Mouse (Mus musculus): Measurements from ENCODE around the gene Mpp3.
"Not testable (repeated sequence)": the region's sequence is repeated elsewhere in the genome, so short reads cannot be mapped to it uniquely, and the experiment has no call there.

Gene Mpp3

GRCm38 (mm10) chr11:102010140-102010539 lies 18.1 kb downstream of the Mpp3 start:
- no peak for DNase-seq (ENCODE audit: low spot score)

GRCm38 (mm10) chr11:102008954-102009637 lies 19.2 kb downstream of the Mpp3 start:
- peak; percentile 76 for DNase-seq (ENCODE audit: low spot score)

- no peak for DNase-seq (ENCODE audit: low spot score)
Measured at GRCm38 (mm10) chr11:102008372-102008771, 19.9 kb downstream of the Mpp3 start.

- DNase-seq (ENCODE audit: low spot score) = no peak
Measured at GRCm38 (mm10) chr11:102006688-102007087, 21.6 kb downstream of the Mpp3 start.

GRCm38 (mm10) chr11:102006271-102006670 lies 22.0 kb downstream of the Mpp3 start:
- DNase-seq (ENCODE audit: low spot score) = no peak

GRCm38 (mm10) chr11:102004251-102004650 lies 24.0 kb downstream of the Mpp3 start:
- DNase-seq (ENCODE audit: low spot score) = no peak

GRCm38 (mm10) chr11:101999466-101999865 lies 28.8 kb downstream of the Mpp3 start:
- DNase-seq (ENCODE audit: low spot score) = no peak

GRCm38 (mm10) chr11:101998258-101998657 lies 30.0 kb downstream of the Mpp3 start:
- no peak for DNase-seq (ENCODE audit: low spot score)

GRCm38 (mm10) chr11:101995938-101996337 lies 32.3 kb downstream of the Mpp3 start:
- no peak for DNase-seq (ENCODE audit: low spot score)

- DNase-seq (ENCODE audit: low spot score) = no peak
Measured at GRCm38 (mm10) chr11:101994100-101994499, 34.2 kb downstream of the Mpp3 start.

- no peak for DNase-seq (ENCODE audit: low spot score)
Measured at GRCm38 (mm10) chr11:101992411-101992810, 35.9 kb downstream of the Mpp3 start.

- DNase-seq (ENCODE audit: low spot score) = no peak
Measured at GRCm38 (mm10) chr11:101991813-101992212, 36.4 kb downstream of the Mpp3 start.

GRCm38 (mm10) chr11:101990244-101990643 lies 38.0 kb downstream of the Mpp3 start:
- DNase-seq (ENCODE audit: low spot score) = no peak

GRCm38 (mm10) chr11:101986913-101987312 lies 41.3 kb downstream of the Mpp3 start, which contains the start of gene Dusp3:
Gene Dusp3, minus strand, starts transcription at chr11:101987013.
- no peak for DNase-seq (ENCODE audit: low spot score)

GRCm38 (mm10) chr11:101985990-101986389 lies 42.3 kb downstream of the Mpp3 start:
- peak; percentile 87 for DNase-seq (ENCODE audit: low spot score)

- not testable (repeated sequence) for DNase-seq (ENCODE audit: low spot score)
Measured at GRCm38 (mm10) chr11:101985450-101985849, 42.8 kb downstream of the Mpp3 start.

- DNase-seq (ENCODE audit: low spot score) = peak; percentile 98
Measured at GRCm38 (mm10) chr11:101984054-101985025, 43.9 kb downstream of the Mpp3 start, which contains the start of gene Cfap97d1. Gene Cfap97d1, plus strand, starts transcription at chr11:101984279.

- DNase-seq (ENCODE audit: low spot score) = no peak
Measured at GRCm38 (mm10) chr11:101983431-101983921, 44.8 kb downstream of the Mpp3 start.

- no peak for DNase-seq (ENCODE audit: low spot score)
Measured at GRCm38 (mm10) chr11:101982981-101983411, 45.3 kb downstream of the Mpp3 start.

- peak; percentile 73 for DNase-seq (ENCODE audit: low spot score)
Measured at GRCm38 (mm10) chr11:101981850-101982249, 46.4 kb downstream of the Mpp3 start.

GRCm38 (mm10) chr11:101980603-101981157 lies 47.6 kb downstream of the Mpp3 start:
- DNase-seq (ENCODE audit: low spot score) = no peak

- no peak for DNase-seq (ENCODE audit: low spot score)
Measured at GRCm38 (mm10) chr11:101979140-101979539, 49.1 kb downstream of the Mpp3 start.
